ENCODE assay signal across 19 mouse cellular contexts in the genomic region with DNA sequence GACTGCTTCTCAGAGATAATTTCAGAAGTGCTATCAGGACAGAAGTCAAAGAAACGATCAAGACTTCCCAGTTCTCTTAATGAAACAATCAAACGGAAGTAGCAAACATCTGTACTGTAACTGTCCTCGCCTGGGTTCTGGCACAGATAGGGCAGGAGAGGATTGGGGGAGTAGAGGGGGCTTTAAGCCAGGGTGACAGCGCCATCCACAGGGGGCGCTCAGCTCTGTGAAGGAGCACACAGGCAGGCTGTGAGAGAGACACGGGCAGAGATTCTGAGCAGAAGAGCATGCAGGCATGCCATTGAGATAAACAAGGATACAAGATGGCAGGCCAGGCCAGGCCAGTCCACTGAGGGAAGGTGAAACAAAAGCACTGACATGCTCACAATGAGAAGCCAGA. TPM values are rescaled to one million over a fixed set of nuclear protein-coding genes. Genes with fewer than 3 reads are reported as not detected.
DNase-seq lines count a peak whose midpoint lies in the region; ATAC-seq lines count a peak whose summit lies in the region.
"Had no signal": no experiment of that assay in that cellular context is flagged by ENCODE, and none has a peak within 500 bp of the region (broad histone marks: within the 10 kb centered on the region; RNA-seq: fewer than 3 reads in every experiment).

No protein-coding gene starts in this region.

- H3K27me3 ChIP-seq in liver, embryonic 11.5 days (replicated peaks; ENCODE audit: control insufficient read depth, insufficient read depth, low read length) = no peaks in the 10 kb centered on the region
- H3K27me3 ChIP-seq: hindbrain, embryonic 15.5 days; kidney, embryonic 15.5 days had no signal

- H3K27ac ChIP-seq in liver, embryonic 11.5 days (ENCODE audit: low read depth, low read length) = no peak overlapping the region
- H3K27ac ChIP-seq: gastrocnemius, adult 2 months; hindbrain, embryonic 15.5 days; kidney, embryonic 15.5 days; midbrain, embryonic 10.5 days had no signal

- no peaks in the 10 kb centered on the region for H3K36me3 ChIP-seq in liver, embryonic 11.5 days (ENCODE audit: control insufficient read depth, insufficient read depth, low read length)
- H3K36me3 ChIP-seq: hindbrain, embryonic 15.5 days; kidney, embryonic 15.5 days; midbrain, embryonic 10.5 days had no signal

- H3K4me3 ChIP-seq in liver, embryonic 11.5 days (ENCODE audit: low read depth, low read length) = no peak overlapping the region
- H3K4me3 ChIP-seq: gastrocnemius, adult 2 months; hindbrain, embryonic 15.5 days; kidney, embryonic 15.5 days; midbrain, embryonic 10.5 days had no signal

- H3K4me1 ChIP-seq in liver, embryonic 11.5 days (replicated peaks; ENCODE audit: control insufficient read depth, insufficient read depth, low read length) = no peaks in the 10 kb centered on the region
- H3K4me1 ChIP-seq: kidney, embryonic 15.5 days; midbrain, embryonic 10.5 days had no signal

- H3K9ac ChIP-seq in liver, embryonic 11.5 days (ENCODE audit: low read depth, low read length) = no peak overlapping the region
- H3K9ac ChIP-seq: forebrain, postnatal 0 days; hindbrain, embryonic 15.5 days; kidney, embryonic 15.5 days had no signal

- DNase-seq in thymus, postnatal 14 days = peak; percentile 7
- no peak for DNase-seq in thymus, postnatal 36 days
- peak; percentile 23 for DNase-seq in R1 (ENCODE audit: low read depth, low spot score)
- DNase-seq in liver, embryonic 11.5 days (ENCODE audit: low spot score) = no peak
- no peak for DNase-seq in embryo, embryonic 10 days (ENCODE audit: low spot score)
- DNase-seq in heart, adult 8-10 months (ENCODE audit: low spot score) = no peak
- DNase-seq: adrenal gland, adult 8-10 months; cerebellum, postnatal 10 days; forebrain, postnatal 0 days; gastrocnemius, adult 2 months; heart, postnatal 36 days; retina, postnatal 1 day; thymus, adult 2 months had no signal

- ATAC-seq in liver, embryonic 11.5 days (replicated peaks; ENCODE audit: low FRiP score) = peak; percentile 74; the same call in 1 of the 2 replicates
- peak; percentile 87 for ATAC-seq in megakaryocyte-erythroid progenitor cell, adult 5-6 weeks (replicated peaks; ENCODE audit: low FRiP score, low TSS enrichment, poor library complexity, severe bottlenecking)
- ATAC-seq: forebrain, postnatal 0 days; intestine, embryonic 16.5 days had no signal

- WGBS in liver, embryonic 11.5 days = 40% methylated on average over 6 of the region's 6 CpGs

- no peak overlapping the region for H3K4me2 ChIP-seq in liver, embryonic 11.5 days
- H3K4me2 ChIP-seq: hindbrain, embryonic 15.5 days; kidney, embryonic 15.5 days had no signal

- H3K9me3 ChIP-seq in liver, embryonic 11.5 days (ENCODE audit: control insufficient read depth, low read length) = no peaks in the 10 kb centered on the region
- H3K9me3 ChIP-seq: hindbrain, embryonic 15.5 days; kidney, embryonic 15.5 days; midbrain, embryonic 10.5 days had no signal

RNA-seq across cellular contexts. Expression of a gene that starts 39.5 kb away (rescaled TPM):
- 12.8 and 14.3 TPM in 2 replicates for polyA plus RNA-seq in liver, embryonic 11.5 days (2014; fragmentation: Nextera tagmentation; extraction: Ambion mirVana)
- total RNA-seq in megakaryocyte-erythroid progenitor cell, adult 5-6 weeks (2014; fragmentation: Nextera tagmentation) = 13.4 and 20.4 TPM in 2 replicates
- total RNA-seq in megakaryocyte-erythroid progenitor cell, adult 5-6 weeks (2017) = 27.6 and 33.6 TPM in 2 replicates
- total RNA-seq in heart, adult 8-10 months (2022) = 10 to 100 TPM; 18.4 to 28.5 (median 22.0) TPM

RNA-seq across cellular contexts. Expression of a gene that starts 43.9 kb away (rescaled TPM):
- 0.11 and 0.40 TPM in 2 replicates for polyA plus RNA-seq in liver, embryonic 11.5 days (2014; fragmentation: Nextera tagmentation; extraction: Ambion mirVana)
- total RNA-seq in megakaryocyte-erythroid progenitor cell, adult 5-6 weeks (2014; fragmentation: Nextera tagmentation) = not detected in 2 replicates
- 0.50 and 0.75 TPM in 2 replicates for total RNA-seq in megakaryocyte-erythroid progenitor cell, adult 5-6 weeks (2017)
- total RNA-seq in heart, adult 8-10 months (2022) = under 1 TPM in 3 of 4 experiments, not detected in 1; 0.09 to 0.11 (median 0.11) TPM
- polyA plus RNA-seq: liver, adult 2 months had no signal

Comparison
In these comparisons a context has a peak if more than half of its experiments do, and no peak if none do; other contexts are left out.
1. DNase-seq: peak in thymus, postnatal 14 days (single experiment) and R1 (single experiment); none in thymus, postnatal 36 days (0 of 2), liver, embryonic 11.5 days (single experiment), embryo, embryonic 10 days (single experiment) and heart, adult 8-10 months (single experiment).